Mouse (Mus musculus): ENCODE data around the gene Birc5. TPM values are rescaled to one million over a fixed set of nuclear protein-coding genes. Genes with fewer than 3 reads are reported as not detected.
"Not testable (repeated sequence)": the region's sequence is repeated elsewhere in the genome, so short reads cannot be mapped to it uniquely, and the experiment has no call there.

Gene Birc5
- polyA plus RNA-seq, 1 experiment from 2014 or later: 340 TPM

- no peak overlapping the region for H3K4me2 ChIP-seq (ENCODE audit: low read length)
- H3K27ac ChIP-seq (ENCODE audit: low read depth): peak overlapping the region; percentile 63
- ATAC-seq (replicated peaks; ENCODE audit: low FRiP score, low TSS enrichment, low read depth) (no peak), DNase-seq (ENCODE audit: low spot score) (no peak)
- 69% methylated on average over 2 of the region's 2 CpGs for WGBS
- H3K4me3 ChIP-seq (ENCODE audit: low read depth, low read length): no peak overlapping the region
- H3K27me3 ChIP-seq (replicated peaks; ENCODE audit: control insufficient read depth, insufficient read depth, low read length): no peaks in the 10 kb centered on the region
- H3K36me3 ChIP-seq (ENCODE audit: control insufficient read depth, insufficient read depth, low read length): no peaks in the 10 kb centered on the region
- H3K9me3 ChIP-seq (ENCODE audit: control insufficient read depth, low read length): no peaks in the 10 kb centered on the region
- H3K4me1 ChIP-seq (replicated peaks; ENCODE audit: control insufficient read depth, insufficient read depth, low read length): peaks cover 48% of the 10 kb centered on the region
- H3K9ac ChIP-seq (ENCODE audit: low read length): peak overlapping the region; percentile 7; the same call in 1 of the 2 replicates
These were observed 19.3 kb upstream of the Birc5 start for GRCm38 (mm10) chr11:117829671-117830215.

GRCm38 (mm10) chr11:117830401-117830800 is 18.6 kb upstream of the Birc5 start:
- DNase-seq (ENCODE audit: low spot score): no peak
- Histone ChIP-seq H3K4me1 (replicated peaks; ENCODE audit: control insufficient read depth, insufficient read depth, low read length) (peaks cover 48% of the 10 kb centered on the region), H3K9ac (ENCODE audit: low read length) (peak overlapping the region; percentile 7; the same call in 1 of the 2 replicates), H3K9me3 (ENCODE audit: control insufficient read depth, low read length) (no peaks in the 10 kb centered on the region), H3K36me3 (ENCODE audit: control insufficient read depth, insufficient read depth, low read length) (no peaks in the 10 kb centered on the region), H3K27ac (ENCODE audit: low read depth) (peak overlapping the region; percentile 63; the same call in 1 of the 2 replicates), H3K27me3 (replicated peaks; ENCODE audit: control insufficient read depth, insufficient read depth, low read length) (no peaks in the 10 kb centered on the region), H3K4me3 (ENCODE audit: low read depth, low read length) (no peak overlapping the region), H3K4me2 (ENCODE audit: low read length) (no peak overlapping the region)
- WGBS: 64% methylated on average over 9 of the region's 9 CpGs
- ATAC-seq (replicated peaks; ENCODE audit: low FRiP score, low TSS enrichment, low read depth): no peak

GRCm38 (mm10) chr11:117832086-117832969 is 16.7 kb upstream of the Birc5 start:
- Histone ChIP-seq H3K9me3 (ENCODE audit: control insufficient read depth, low read length) (no peaks in the 10 kb centered on the region), H3K27ac (ENCODE audit: low read depth) (no peak overlapping the region), H3K36me3 (ENCODE audit: control insufficient read depth, insufficient read depth, low read length) (no peaks in the 10 kb centered on the region), H3K9ac (ENCODE audit: low read length) (no peak overlapping the region), H3K4me2 (ENCODE audit: low read length) (peak overlapping the region; percentile 40), H3K4me3 (ENCODE audit: low read depth, low read length) (peak overlapping the region; percentile 4; the same call in 1 of the 2 replicates), H3K4me1 (replicated peaks; ENCODE audit: control insufficient read depth, insufficient read depth, low read length) (peaks cover 37% of the 10 kb centered on the region), H3K27me3 (replicated peaks; ENCODE audit: control insufficient read depth, insufficient read depth, low read length) (no peaks in the 10 kb centered on the region)
- DNase-seq (ENCODE audit: low spot score) (peak; percentile 89), ATAC-seq (replicated peaks; ENCODE audit: low FRiP score, low TSS enrichment, low read depth) (no peak)
- 23% methylated on average over 28 of the region's 28 CpGs for WGBS

- H3K4me2 ChIP-seq (ENCODE audit: low read length); H3K9me3 ChIP-seq (ENCODE audit: control insufficient read depth, low read length); H3K27ac ChIP-seq (ENCODE audit: low read depth); DNase-seq (ENCODE audit: low spot score); ATAC-seq (replicated peaks; ENCODE audit: low FRiP score, low TSS enrichment, low read depth); H3K27me3 ChIP-seq (replicated peaks; ENCODE audit: control insufficient read depth, insufficient read depth, low read length); H3K4me3 ChIP-seq (ENCODE audit: low read depth, low read length); H3K36me3 ChIP-seq (ENCODE audit: control insufficient read depth, insufficient read depth, low read length); H3K9ac ChIP-seq (ENCODE audit: low read length): not testable (repeated sequence)
- 85% methylated on average over 4 of the region's 6 CpGs for WGBS
- H3K4me1 ChIP-seq (replicated peaks; ENCODE audit: control insufficient read depth, insufficient read depth, low read length): peaks cover 25% of the 10 kb centered on the region
These were observed 15.5 kb upstream of the Birc5 start for GRCm38 (mm10) chr11:117833509-117833908.

GRCm38 (mm10) chr11:117834086-117834485 is 15.0 kb upstream of the Birc5 start:
- Histone ChIP-seq H3K36me3 (ENCODE audit: control insufficient read depth, insufficient read depth, low read length) (no peaks in the 10 kb centered on the region), H3K4me2 (ENCODE audit: low read length) (no peak overlapping the region), H3K4me1 (replicated peaks; ENCODE audit: control insufficient read depth, insufficient read depth, low read length) (peaks cover 19% of the 10 kb centered on the region), H3K27ac (ENCODE audit: low read depth) (no peak overlapping the region), H3K9ac (ENCODE audit: low read length) (no peak overlapping the region), H3K27me3 (replicated peaks; ENCODE audit: control insufficient read depth, insufficient read depth, low read length) (no peaks in the 10 kb centered on the region), H3K9me3 (ENCODE audit: control insufficient read depth, low read length) (no peaks in the 10 kb centered on the region), H3K4me3 (ENCODE audit: low read depth, low read length) (no peak overlapping the region)
- ATAC-seq (replicated peaks; ENCODE audit: low FRiP score, low TSS enrichment, low read depth) (no peak), DNase-seq (ENCODE audit: low spot score) (no peak)
- WGBS: 71% methylated on average over 8 of the region's 8 CpGs

- 31% methylated on average over 13 of the region's 13 CpGs for WGBS
- no peak overlapping the region for H3K27ac ChIP-seq (ENCODE audit: low read depth)
- no peak for ATAC-seq (replicated peaks; ENCODE audit: low FRiP score, low TSS enrichment, low read depth)
- no peaks in the 10 kb centered on the region for H3K9me3 ChIP-seq (ENCODE audit: control insufficient read depth, low read length)
- peaks cover 3% of the 10 kb centered on the region; the same call in 1 of the 2 replicates for H3K4me1 ChIP-seq (replicated peaks; ENCODE audit: control insufficient read depth, insufficient read depth, low read length)
- H3K36me3 ChIP-seq (ENCODE audit: control insufficient read depth, insufficient read depth, low read length): no peaks in the 10 kb centered on the region
- no peak overlapping the region for H3K9ac ChIP-seq (ENCODE audit: low read length)
- no peak for DNase-seq (ENCODE audit: low spot score)
- H3K4me2 ChIP-seq (ENCODE audit: low read length): peak overlapping the region; percentile 11; the same call in 1 of the 2 replicates
- H3K4me3 ChIP-seq (ENCODE audit: low read depth, low read length): no peak overlapping the region
- H3K27me3 ChIP-seq (replicated peaks; ENCODE audit: control insufficient read depth, insufficient read depth, low read length): no peaks in the 10 kb centered on the region
These were observed 12.7 kb upstream of the Birc5 start for GRCm38 (mm10) chr11:117836306-117836705.

- 57% methylated on average over 2 of the region's 2 CpGs for WGBS
- Histone ChIP-seq H3K4me2 (ENCODE audit: low read length) (no peak overlapping the region), H3K36me3 (ENCODE audit: control insufficient read depth, insufficient read depth, low read length) (no peaks in the 10 kb centered on the region), H3K9me3 (ENCODE audit: control insufficient read depth, low read length) (no peaks in the 10 kb centered on the region), H3K4me3 (ENCODE audit: low read depth, low read length) (no peak overlapping the region), H3K27me3 (replicated peaks; ENCODE audit: control insufficient read depth, insufficient read depth, low read length) (no peaks in the 10 kb centered on the region), H3K27ac (ENCODE audit: low read depth) (peak overlapping the region; percentile 16; the same call in 1 of the 2 replicates), H3K4me1 (replicated peaks; ENCODE audit: control insufficient read depth, insufficient read depth, low read length) (no peaks in the 10 kb centered on the region), H3K9ac (ENCODE audit: low read length) (no peak overlapping the region)
- DNase-seq (ENCODE audit: low spot score) (no peak), ATAC-seq (replicated peaks; ENCODE audit: low FRiP score, low TSS enrichment, low read depth) (0 out of 2 replicates have a peak, but pooled peaks have one; percentile 16)
These were observed 10.5 kb upstream of the Birc5 start for GRCm38 (mm10) chr11:117838572-117838971.

GRCm38 (mm10) chr11:117839021-117839420 is 10.0 kb upstream of the Birc5 start:
- no peaks in the 10 kb centered on the region for H3K36me3 ChIP-seq (ENCODE audit: control insufficient read depth, insufficient read depth, low read length)
- ATAC-seq (replicated peaks; ENCODE audit: low FRiP score, low TSS enrichment, low read depth) (no peak), DNase-seq (ENCODE audit: low spot score) (no peak)
- no peaks in the 10 kb centered on the region for H3K27me3 ChIP-seq (replicated peaks; ENCODE audit: control insufficient read depth, insufficient read depth, low read length)
- no peak overlapping the region for H3K9ac ChIP-seq (ENCODE audit: low read length)
- H3K4me3 ChIP-seq (ENCODE audit: low read depth, low read length): no peak overlapping the region
- no peak overlapping the region for H3K4me2 ChIP-seq (ENCODE audit: low read length)
- H3K9me3 ChIP-seq (ENCODE audit: control insufficient read depth, low read length): no peaks in the 10 kb centered on the region
- peak overlapping the region; percentile 16; the same call in 1 of the 2 replicates for H3K27ac ChIP-seq (ENCODE audit: low read depth)
- WGBS: 84% methylated on average over 1 of the region's 1 CpGs
- H3K4me1 ChIP-seq (replicated peaks; ENCODE audit: control insufficient read depth, insufficient read depth, low read length): no peaks in the 10 kb centered on the region

Data from intestine, embryonic 14.5 days (tissue).